Mouse (Mus musculus): ENCODE data around the gene Hspbap1. TPM values are rescaled to one million over a fixed set of nuclear protein-coding genes. Genes with fewer than 3 reads are reported as not detected.
A peak's percentile ranks its signal among the peaks of the same experiment; 100 is the strongest.

The Hspbap1 gene
- polyA plus RNA-seq, 1 experiment from 2014 or later = 23.8 TPM

GRCm38 (mm10) chr16:35817255-35818089 is 47.3 kb downstream of the Hspbap1 start:
- Histone ChIP-seq H3K27me3 (ENCODE audit: control insufficient read depth, insufficient read depth, low read length) (no peaks in the 10 kb centered on the region), H3K27ac (replicated peaks; ENCODE audit: low read depth, low read length) (no peak overlapping the region), H3K9me3 (ENCODE audit: control insufficient read depth, low read length) (no peaks in the 10 kb centered on the region), H3K36me3 (ENCODE audit: control insufficient read depth, insufficient read depth, low read length) (no peaks in the 10 kb centered on the region), H3K4me3 (ENCODE audit: low read depth, low read length) (no peak overlapping the region), H3K9ac (ENCODE audit: low read length) (no peak overlapping the region), H3K4me1 (ENCODE audit: control insufficient read depth, insufficient read depth, low read length) (no peaks in the 10 kb centered on the region), H3K4me2 (ENCODE audit: low read depth, severe bottlenecking) (no peak overlapping the region)
- 43% methylated on average over 13 of the region's 13 CpGs for WGBS
- peak; percentile 88 for DNase-seq (ENCODE audit: low spot score)
- ATAC-seq (ENCODE audit: insufficient number of reproducible peaks, low FRiP score, low TSS enrichment, low read depth) = 0 out of 2 replicates have a peak, but pooled peaks have one; percentile 21

DNA sequence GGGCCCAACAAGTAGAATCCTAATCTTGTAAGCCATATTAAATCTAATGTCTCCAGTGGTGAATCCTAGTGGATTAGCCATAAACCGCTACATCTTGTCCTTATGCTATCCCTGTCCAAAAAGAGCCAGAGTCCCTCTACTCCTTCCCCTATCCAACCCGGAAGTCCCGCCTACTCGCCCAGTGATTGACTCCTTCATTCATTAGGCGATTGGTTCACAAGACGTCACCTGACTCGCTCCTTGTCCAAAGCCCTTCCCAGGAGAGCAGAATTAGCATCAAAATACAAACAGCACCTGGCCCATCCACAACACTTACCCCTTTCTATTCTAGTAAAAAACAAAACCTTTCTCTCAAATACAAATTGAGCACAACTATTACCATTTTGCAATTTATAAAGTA is 59.8 kb downstream of the Hspbap1 start:
- H3K4me2 ChIP-seq (ENCODE audit: low read depth, severe bottlenecking) = no peak overlapping the region
- no peak overlapping the region for H3K4me3 ChIP-seq (ENCODE audit: low read depth, low read length)
- no peaks in the 10 kb centered on the region for H3K27me3 ChIP-seq (ENCODE audit: control insufficient read depth, insufficient read depth, low read length)
- H3K4me1 ChIP-seq (ENCODE audit: control insufficient read depth, insufficient read depth, low read length) = no peaks in the 10 kb centered on the region
- 27% methylated on average over 7 of the region's 7 CpGs for WGBS
- H3K9me3 ChIP-seq (ENCODE audit: control insufficient read depth, low read length) = no peaks in the 10 kb centered on the region
- H3K36me3 ChIP-seq (ENCODE audit: control insufficient read depth, insufficient read depth, low read length) = peaks cover 5% of the 10 kb centered on the region
- DNase-seq (ENCODE audit: low spot score) = no peak
- no peak for ATAC-seq (ENCODE audit: insufficient number of reproducible peaks, low FRiP score, low TSS enrichment, low read depth)
- no peak overlapping the region for H3K27ac ChIP-seq (replicated peaks; ENCODE audit: low read depth, low read length)
- H3K9ac ChIP-seq (ENCODE audit: low read length) = no peak overlapping the region

- ATAC-seq (ENCODE audit: insufficient number of reproducible peaks, low FRiP score, low TSS enrichment, low read depth) (no peak), DNase-seq (ENCODE audit: low spot score) (no peak)
- Histone ChIP-seq H3K27ac (replicated peaks; ENCODE audit: low read depth, low read length) (no peak overlapping the region), H3K9me3 (ENCODE audit: control insufficient read depth, low read length) (no peaks in the 10 kb centered on the region), H3K4me3 (ENCODE audit: low read depth, low read length) (no peak overlapping the region), H3K36me3 (ENCODE audit: control insufficient read depth, insufficient read depth, low read length) (no peaks in the 10 kb centered on the region; the same call in 1 of the 2 replicates), H3K4me1 (ENCODE audit: control insufficient read depth, insufficient read depth, low read length) (no peaks in the 10 kb centered on the region), H3K4me2 (ENCODE audit: low read depth, severe bottlenecking) (no peak overlapping the region), H3K9ac (ENCODE audit: low read length) (no peak overlapping the region), H3K27me3 (ENCODE audit: control insufficient read depth, insufficient read depth, low read length) (no peaks in the 10 kb centered on the region)
- 86% methylated on average over 3 of the region's 3 CpGs for whole genome bisulfite sequencing
Observed at GRCm38 (mm10) chr16:35832926-35833325, 62.8 kb downstream of the Hspbap1 start.

- H3K36me3 ChIP-seq (ENCODE audit: control insufficient read depth, insufficient read depth, low read length) = no peaks in the 10 kb centered on the region
- H3K4me3 ChIP-seq (ENCODE audit: low read depth, low read length) = no peak overlapping the region
- 88% methylated on average over 8 of the region's 8 CpGs for WGBS
- no peak overlapping the region for H3K9ac ChIP-seq (ENCODE audit: low read length)
- DNase-seq (ENCODE audit: low spot score) (no peak), ATAC-seq (ENCODE audit: insufficient number of reproducible peaks, low FRiP score, low TSS enrichment, low read depth) (no peak)
- no peak overlapping the region for H3K4me2 ChIP-seq (ENCODE audit: low read depth, severe bottlenecking)
- H3K4me1 ChIP-seq (ENCODE audit: control insufficient read depth, insufficient read depth, low read length) = no peaks in the 10 kb centered on the region
- no peaks in the 10 kb centered on the region for H3K27me3 ChIP-seq (ENCODE audit: control insufficient read depth, insufficient read depth, low read length)
- no peak overlapping the region for H3K27ac ChIP-seq (replicated peaks; ENCODE audit: low read depth, low read length)
- no peaks in the 10 kb centered on the region for H3K9me3 ChIP-seq (ENCODE audit: control insufficient read depth, low read length)
Observed at GRCm38 (mm10) chr16:35834653-35835052, 64.5 kb downstream of the Hspbap1 start.

- H3K9me3 ChIP-seq (ENCODE audit: control insufficient read depth, low read length) = no peaks in the 10 kb centered on the region
- H3K36me3 ChIP-seq (ENCODE audit: control insufficient read depth, insufficient read depth, low read length) = no peaks in the 10 kb centered on the region
- no peak overlapping the region for H3K4me3 ChIP-seq (ENCODE audit: low read depth, low read length)
- no peak for ATAC-seq (ENCODE audit: insufficient number of reproducible peaks, low FRiP score, low TSS enrichment, low read depth)
- no peaks in the 10 kb centered on the region for H3K27me3 ChIP-seq (ENCODE audit: control insufficient read depth, insufficient read depth, low read length)
- WGBS = 23% methylated on average over 1 of the region's 1 CpGs
- H3K4me1 ChIP-seq (ENCODE audit: control insufficient read depth, insufficient read depth, low read length) = no peaks in the 10 kb centered on the region
- no peak for DNase-seq (ENCODE audit: low spot score)
- H3K4me2 ChIP-seq (ENCODE audit: low read depth, severe bottlenecking) = no peak overlapping the region
- no peak overlapping the region for H3K27ac ChIP-seq (replicated peaks; ENCODE audit: low read depth, low read length)
- no peak overlapping the region for H3K9ac ChIP-seq (ENCODE audit: low read length)
Observed at GRCm38 (mm10) chr16:35839680-35840079, 69.5 kb downstream of the Hspbap1 start.

- Histone ChIP-seq H3K4me2 (ENCODE audit: low read depth, severe bottlenecking) (no peak overlapping the region), H3K4me1 (ENCODE audit: control insufficient read depth, insufficient read depth, low read length) (no peaks in the 10 kb centered on the region), H3K27ac (replicated peaks; ENCODE audit: low read depth, low read length) (no peak overlapping the region), H3K4me3 (ENCODE audit: low read depth, low read length) (no peak overlapping the region), H3K36me3 (ENCODE audit: control insufficient read depth, insufficient read depth, low read length) (no peaks in the 10 kb centered on the region), H3K9me3 (ENCODE audit: control insufficient read depth, low read length) (no peaks in the 10 kb centered on the region), H3K9ac (ENCODE audit: low read length) (no peak overlapping the region), H3K27me3 (ENCODE audit: control insufficient read depth, insufficient read depth, low read length) (no peaks in the 10 kb centered on the region)
- no peak for DNase-seq (ENCODE audit: low spot score)
- no peak for ATAC-seq (ENCODE audit: insufficient number of reproducible peaks, low FRiP score, low TSS enrichment, low read depth)
Observed at GRCm38 (mm10) chr16:35847138-35847537, 77.0 kb downstream of the Hspbap1 start.

DNA sequence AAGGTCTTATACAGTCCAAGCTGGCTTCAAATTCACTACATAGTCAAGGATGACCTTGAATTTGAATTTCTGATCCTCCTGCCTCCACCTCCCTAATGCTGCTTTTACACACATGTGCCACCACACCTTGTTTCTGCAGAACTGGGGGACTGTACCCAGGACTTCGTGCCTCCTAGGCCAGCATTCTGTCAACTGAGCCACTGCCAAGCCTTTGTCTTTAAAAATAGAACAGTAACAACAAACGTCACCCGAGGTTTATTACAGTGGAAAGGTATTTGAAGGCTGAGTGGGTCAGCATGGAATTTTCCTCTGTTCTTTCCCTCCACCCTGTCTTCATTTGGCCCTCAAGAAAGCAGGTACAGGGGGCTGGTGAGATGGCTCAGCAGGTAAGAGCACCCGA is 85.7 kb downstream of the Hspbap1 start:
- Histone ChIP-seq H3K9me3 (ENCODE audit: control insufficient read depth, low read length) (no peaks in the 10 kb centered on the region), H3K4me1 (ENCODE audit: control insufficient read depth, insufficient read depth, low read length) (no peaks in the 10 kb centered on the region), H3K4me3 (ENCODE audit: low read depth, low read length) (no peak overlapping the region), H3K27ac (replicated peaks; ENCODE audit: low read depth, low read length) (no peak overlapping the region), H3K27me3 (ENCODE audit: control insufficient read depth, insufficient read depth, low read length) (no peaks in the 10 kb centered on the region), H3K36me3 (ENCODE audit: control insufficient read depth, insufficient read depth, low read length) (no peaks in the 10 kb centered on the region), H3K9ac (ENCODE audit: low read length) (no peak overlapping the region), H3K4me2 (ENCODE audit: low read depth, severe bottlenecking) (no peak overlapping the region)
- no peak for DNase-seq (ENCODE audit: low spot score)
- 84% methylated on average over 4 of the region's 4 CpGs for WGBS
- ATAC-seq (ENCODE audit: insufficient number of reproducible peaks, low FRiP score, low TSS enrichment, low read depth) = no peak

DNA sequence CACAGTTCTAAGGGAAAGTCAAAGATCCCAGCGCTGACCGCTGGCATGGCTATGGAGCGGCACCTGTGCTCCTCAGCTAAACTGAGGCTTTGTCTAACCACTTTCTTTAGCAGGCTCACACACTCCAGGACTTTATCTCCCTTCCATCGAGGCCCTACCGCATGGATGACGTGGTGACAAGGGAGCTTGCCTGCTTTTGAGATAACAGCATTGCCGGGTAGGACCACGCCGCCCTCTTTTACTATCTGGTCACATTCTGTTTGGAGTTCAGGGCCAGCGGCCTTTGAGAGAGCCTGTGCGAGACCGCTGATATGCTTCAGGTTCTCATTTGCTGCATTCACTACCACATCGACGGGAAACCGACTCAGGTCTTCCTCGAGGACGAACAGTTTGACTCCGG is 86.6 kb downstream of the Hspbap1 start:
- DNase-seq (ENCODE audit: low spot score) (no peak), ATAC-seq (ENCODE audit: insufficient number of reproducible peaks, low FRiP score, low TSS enrichment, low read depth) (no peak)
- WGBS = 87% methylated on average over 18 of the region's 18 CpGs
- Histone ChIP-seq H3K36me3 (ENCODE audit: control insufficient read depth, insufficient read depth, low read length) (no peaks in the 10 kb centered on the region), H3K9ac (ENCODE audit: low read length) (no peak overlapping the region), H3K27me3 (ENCODE audit: control insufficient read depth, insufficient read depth, low read length) (no peaks in the 10 kb centered on the region), H3K4me1 (ENCODE audit: control insufficient read depth, insufficient read depth, low read length) (no peaks in the 10 kb centered on the region), H3K4me3 (ENCODE audit: low read depth, low read length) (no peak overlapping the region), H3K27ac (replicated peaks; ENCODE audit: low read depth, low read length) (no peak overlapping the region), H3K9me3 (ENCODE audit: control insufficient read depth, low read length) (no peaks in the 10 kb centered on the region), H3K4me2 (ENCODE audit: low read depth, severe bottlenecking) (no peak overlapping the region)

GRCm38 (mm10) chr16:35860236-35860635 is 90.1 kb downstream of the Hspbap1 start:
- 85% methylated on average over 16 of the region's 16 CpGs for WGBS
- no peaks in the 10 kb centered on the region for H3K36me3 ChIP-seq (ENCODE audit: control insufficient read depth, insufficient read depth, low read length)

More at GRCm38 (mm10) chr16:35860236-35860635, 90.1 kb downstream of the Hspbap1 start:
- H3K9me3 ChIP-seq (ENCODE audit: control insufficient read depth, low read length) = no peaks in the 10 kb centered on the region
- no peaks in the 10 kb centered on the region for H3K27me3 ChIP-seq (ENCODE audit: control insufficient read depth, insufficient read depth, low read length)
- DNase-seq (ENCODE audit: low spot score) = no peak
- no peak overlapping the region for H3K27ac ChIP-seq (replicated peaks; ENCODE audit: low read depth, low read length)
- no peaks in the 10 kb centered on the region for H3K4me1 ChIP-seq (ENCODE audit: control insufficient read depth, insufficient read depth, low read length)
- H3K4me2 ChIP-seq (ENCODE audit: low read depth, severe bottlenecking) = no peak overlapping the region
- no peak overlapping the region for H3K4me3 ChIP-seq (ENCODE audit: low read depth, low read length)
- ATAC-seq (ENCODE audit: insufficient number of reproducible peaks, low FRiP score, low TSS enrichment, low read depth) = no peak
- no peak overlapping the region for H3K9ac ChIP-seq (ENCODE audit: low read length)

Data from limb, embryonic 11.5 days (tissue).